Mouse (Mus musculus) liver, adult 2 months (tissue): Measurements from ENCODE around the gene Tmem143. TPM values are rescaled to one million over a fixed set of nuclear protein-coding genes. Genes with fewer than 3 reads are reported as not detected.
"Not testable (repeated sequence)": the region's sequence is repeated elsewhere in the genome, so short reads cannot be mapped to it uniquely, and the experiment has no call there.

ENCODE experiments used
- DNase-seq: peaks from one replicate; pipeline ENCODE4 v3.0.0-alpha.2; 2011; ENCODE audit warnings: low read depth, low spot score; ENCODE audit errors: extremely low read depth
- H3K27ac ChIP-seq: fragments of 200-500 bp; replicated peaks from 2 replicates; pipeline ENCODE4 v1.5.1; 2012; ENCODE audit warnings: low read depth, mild to moderate bottlenecking, control low read depth, inconsistent platforms, low read length; ENCODE audit not compliant: insufficient read depth
- H3K27me3 ChIP-seq: fragments of 200-500 bp; 2 replicates; pipeline ENCODE4 v1.6.1; 2012; ENCODE audit warnings: mild to moderate bottlenecking, moderate library complexity, low read length, inconsistent platforms; ENCODE audit not compliant: control insufficient read depth, insufficient read depth
- H3K36me3 ChIP-seq: fragments of 200-500 bp; 2 replicates; pipeline ENCODE4 v1.6.1; 2012; ENCODE audit warnings: low read length, inconsistent platforms; ENCODE audit not compliant: control insufficient read depth, insufficient read depth
- H3K4me1 ChIP-seq: fragments of 200-500 bp; 2 replicates; pipeline ENCODE4 v1.6.1; 2011; ENCODE audit warnings: low read length; ENCODE audit not compliant: control insufficient read depth, insufficient read depth
- H3K4me3 ChIP-seq: fragments of 200-500 bp; 2 replicates; pipeline ENCODE4 v1.5.1; 2011; ENCODE audit warnings: low read depth, mild to moderate bottlenecking, control low read depth, low read length, moderate library complexity; ENCODE audit not compliant: insufficient read depth
- H3K79me2 ChIP-seq: fragments of 200-500 bp; 2 replicates; pipeline ENCODE4 v1.6.1; 2012; ENCODE audit warnings: inconsistent platforms, mild to moderate bottlenecking, low read length, moderate library complexity; ENCODE audit not compliant: control insufficient read depth, insufficient read depth
- H3K9ac ChIP-seq: fragments of 200-500 bp; 2 replicates; pipeline ENCODE4 v1.6.1; 2012; ENCODE audit warnings: low read depth, mild to moderate bottlenecking, control low read depth, inconsistent platforms, low read length
- CTCF ChIP-seq: fragments of 200-500 bp; IDR thresholded peaks from 2 replicates; pipeline ENCODE4 v1.5.1; 2011; ENCODE audit warnings: low read depth, low read length, control low read depth
- POLR2A ChIP-seq: fragments of 200-500 bp; IDR thresholded peaks from 2 replicates; pipeline ENCODE4 v1.6.1; 2011; ENCODE audit warnings: low read length, control low read depth; ENCODE audit not compliant: insufficient read depth; ENCODE audit errors: extremely low read depth
- WGBS: fragments of 180-500 bp; shearing (Covaris S2); methylation state at CpG from one replicate; pipeline ENCODE4 v1.1.7; 2018; 5-methylcytosine and 5-hydroxymethylcytosine counted together
- polyA plus RNA-seq: library from polyadenylated mRNA; depleted of rRNA; stranded (reverse); fragments of >200 nt; gene quantifications from 2 replicates; pipeline ENCODE4 v1.2.3, GENCODE M21; 2012; rRNA removed
- total RNA-seq: library from RNA; depleted of rRNA; stranded (reverse); fragments of >200 nt; gene quantifications from 2 replicates; pipeline ENCODE4 v1.2.3, GENCODE M21; 2014; rRNA removed

The Tmem143 gene
- total and polyA plus RNA-seq, 2 experiments, result 16.6 to 59.5 TPM

GRCm38 (mm10) chr7:45939836-45940235 lies 43.1 kb downstream of the Tmem143 start:
- H3K79me2 ChIP-seq, result no peaks in the 10 kb centered on the region
- H3K27me3 ChIP-seq, result no peaks in the 10 kb centered on the region
- WGBS, result 28% methylated on average over 2 of the region's 2 CpGs
- DNase-seq, result peak; percentile 20
- H3K27ac ChIP-seq, result no peak overlapping the region
- H3K4me3 ChIP-seq, result no peak overlapping the region
- no peaks in the 10 kb centered on the region for H3K4me1 ChIP-seq
- no peaks in the 10 kb centered on the region for H3K36me3 ChIP-seq
- no peak overlapping the region for H3K9ac ChIP-seq
- TF ChIP-seq POLR2A, result no peak
- TF ChIP-seq CTCF, result no peak

DNA sequence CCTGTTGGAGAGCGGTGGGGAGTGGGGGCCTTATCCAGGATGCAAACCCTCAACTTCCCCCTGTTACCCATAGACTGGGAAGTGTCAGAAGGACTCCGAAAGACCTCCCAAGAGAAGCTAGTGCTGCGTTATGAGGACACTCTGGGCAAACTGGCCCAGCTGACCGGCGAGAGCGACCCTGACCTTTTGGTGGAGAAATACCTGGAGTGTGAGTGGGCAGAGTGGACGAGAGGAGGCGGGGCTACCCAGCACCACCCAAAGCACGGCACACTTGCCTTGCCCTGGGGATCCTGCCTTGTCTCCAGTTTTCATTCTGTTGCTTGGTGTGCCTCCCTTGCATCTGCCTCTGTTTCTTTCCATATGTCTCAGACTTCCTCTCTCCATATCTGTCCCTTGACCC lies 45.2 kb downstream of the Tmem143 start:
- H3K27me3 ChIP-seq, result no peaks in the 10 kb centered on the region
- H3K79me2 ChIP-seq, result no peaks in the 10 kb centered on the region
- no peaks in the 10 kb centered on the region for H3K36me3 ChIP-seq
- no peak for TF ChIP-seq CTCF
- no peak for TF ChIP-seq POLR2A
- H3K9ac ChIP-seq, result no peak overlapping the region
- DNase-seq, result no peak
- no peaks in the 10 kb centered on the region for H3K4me1 ChIP-seq
- 54% methylated on average over 9 of the region's 9 CpGs for WGBS
- no peak overlapping the region for H3K4me3 ChIP-seq
- H3K27ac ChIP-seq, result no peak overlapping the region

DNA sequence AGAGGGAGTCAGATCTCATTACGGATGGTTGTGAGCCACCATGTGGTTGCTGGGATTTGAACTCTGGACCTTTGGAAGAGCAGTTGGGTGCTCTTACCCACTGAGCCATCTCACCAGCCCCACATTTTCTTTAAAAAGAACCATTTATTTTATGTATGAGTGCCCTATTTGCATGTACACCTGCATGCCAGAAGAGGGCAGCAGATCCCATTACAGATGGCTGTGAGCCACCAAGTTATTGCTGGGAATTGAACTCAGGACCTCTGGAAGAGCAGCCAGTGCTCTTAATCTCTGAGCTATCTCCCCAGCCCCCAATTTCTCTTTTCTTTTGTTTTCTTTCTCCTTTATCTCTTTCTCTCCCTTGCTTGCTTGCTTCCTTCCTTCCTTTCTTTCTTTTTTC lies 46.5 kb downstream of the Tmem143 start:
- H3K4me1 ChIP-seq, DNase-seq, H3K79me2 ChIP-seq, H3K4me3 ChIP-seq, H3K9ac ChIP-seq, H3K27me3 ChIP-seq, H3K36me3 ChIP-seq, H3K27ac ChIP-seq: not testable (repeated sequence)
- TF ChIP-seq CTCF, result peak; percentile 35; the same call in 1 of the 2 replicates
- 64% methylated on average over 1 of the region's 1 CpGs for WGBS

- TF ChIP-seq CTCF (no peak), POLR2A (no peak)
- H3K27me3 ChIP-seq, result no peaks in the 10 kb centered on the region
Observed at GRCm38 (mm10) chr7:45949061-45949460, 52.3 kb downstream of the Tmem143 start.

DNA sequence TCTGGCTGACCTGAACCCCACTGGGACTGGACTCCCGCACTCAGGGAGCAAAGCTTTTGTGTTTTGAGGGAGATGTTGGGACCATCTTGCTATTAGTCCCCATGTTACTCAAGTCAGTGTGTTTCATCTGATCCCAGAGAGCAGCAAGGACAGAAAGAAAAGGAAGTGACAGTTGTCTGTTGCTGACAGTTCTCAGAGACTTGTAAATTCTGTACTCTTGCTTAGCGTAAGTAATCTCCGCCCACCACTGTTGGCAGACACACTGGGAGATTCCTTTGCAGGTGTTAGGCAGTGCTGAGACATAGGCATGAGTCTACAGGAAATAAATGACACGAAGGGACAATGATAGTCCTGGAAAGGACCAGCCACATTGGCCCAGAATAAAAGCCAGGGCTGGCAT lies 59.9 kb downstream of the Tmem143 start:
- H3K27ac ChIP-seq, result no peak overlapping the region
- WGBS, result 49% methylated on average over 4 of the region's 4 CpGs
- H3K9ac ChIP-seq, result no peak overlapping the region
- no peaks in the 10 kb centered on the region for H3K79me2 ChIP-seq
- H3K27me3 ChIP-seq, result no peaks in the 10 kb centered on the region
- no peak overlapping the region for H3K4me3 ChIP-seq
- DNase-seq, result no peak
- no peaks in the 10 kb centered on the region for H3K4me1 ChIP-seq
- H3K36me3 ChIP-seq, result no peaks in the 10 kb centered on the region
- TF ChIP-seq POLR2A (no peak), CTCF (no peak)

More at GRCm38 (mm10) chr7:45949061-45949460, 52.3 kb downstream of the Tmem143 start:
- H3K36me3 ChIP-seq, result no peaks in the 10 kb centered on the region
- H3K79me2 ChIP-seq, result no peaks in the 10 kb centered on the region
- H3K27ac ChIP-seq, result no peak overlapping the region
- no peak overlapping the region for H3K4me3 ChIP-seq
- H3K4me1 ChIP-seq, result no peaks in the 10 kb centered on the region
- H3K9ac ChIP-seq, result no peak overlapping the region
- WGBS, result 78% methylated on average over 4 of the region's 4 CpGs
- DNase-seq, result no peak

Other genes starting within 250 kb of the Tmem143 start
- 0.18 TPM in 1 of 2 replicates, not detected in the other for gene Fut2, start 230.5 kb upstream of the Tmem143 start, total RNA-seq
- 0.05 and 0.14 TPM in 2 replicates for gene Fut2, start 230.5 kb upstream of the Tmem143 start, polyA plus RNA-seq
- not detected in 2 replicates for gene Ntn5, start 212.9 kb upstream of the Tmem143 start, total RNA-seq
- not detected in 2 replicates for gene Ntn5, start 212.9 kb upstream of the Tmem143 start, polyA plus RNA-seq
- gene Sec1, start 202.5 kb upstream of the Tmem143 start, total RNA-seq, result not detected in 2 replicates
- gene Sec1, start 202.5 kb upstream of the Tmem143 start, polyA plus RNA-seq, result not detected in 2 replicates
- gene Car11, start 197.1 kb upstream of the Tmem143 start, total RNA-seq, result 0.09 and 0.13 TPM in 2 replicates
- 0.59 and 1.6 TPM in 2 replicates for gene Car11, start 197.1 kb upstream of the Tmem143 start, polyA plus RNA-seq
- 93.0 and 110 TPM in 2 replicates for gene Dbp, start 191.9 kb upstream of the Tmem143 start, total RNA-seq
- gene Dbp, start 191.9 kb upstream of the Tmem143 start, polyA plus RNA-seq, result 8.6 and 17.0 TPM in 2 replicates
- gene Rpl18, start 181.5 kb upstream of the Tmem143 start, total RNA-seq, result 436 and 542 TPM in 2 replicates
- 366 and 534 TPM in 2 replicates for gene Rpl18, start 181.5 kb upstream of the Tmem143 start, polyA plus RNA-seq
- gene Sphk2, start 178.9 kb upstream of the Tmem143 start, total RNA-seq, result 13.4 and 15.2 TPM in 2 replicates
- 62.9 and 80.1 TPM in 2 replicates for gene Sphk2, start 178.9 kb upstream of the Tmem143 start, polyA plus RNA-seq
- 0.18 TPM in 1 of 2 replicates, not detected in the other for gene Fam83e, start 175.7 kb upstream of the Tmem143 start, total RNA-seq
- gene Fam83e, start 175.7 kb upstream of the Tmem143 start, polyA plus RNA-seq, result 0.05 and 0.10 TPM in 2 replicates
- gene Spaca4, start 171.1 kb upstream of the Tmem143 start, total RNA-seq, result not detected in 2 replicates
- gene Spaca4, start 171.1 kb upstream of the Tmem143 start, polyA plus RNA-seq, result not detected in 2 replicates
- not detected in 2 replicates for gene Lmtk3, start 113.2 kb upstream of the Tmem143 start, total RNA-seq
- 0.02 TPM in 1 of 2 replicates, not detected in the other for gene Lmtk3, start 113.2 kb upstream of the Tmem143 start, polyA plus RNA-seq
- gene Sult2b1, start 112.3 kb upstream of the Tmem143 start, total RNA-seq, result not detected in 2 replicates
- 0.10 TPM in 1 of 2 replicates, not detected in the other for gene Sult2b1, start 112.3 kb upstream of the Tmem143 start, polyA plus RNA-seq
- gene Cyth2, start 82.4 kb upstream of the Tmem143 start, total RNA-seq, result 18.1 and 20.9 TPM in 2 replicates
- 14.2 and 14.8 TPM in 2 replicates for gene Cyth2, start 82.4 kb upstream of the Tmem143 start, polyA plus RNA-seq
- gene Kcnj14, start 72.2 kb upstream of the Tmem143 start, total RNA-seq, result 0.07 TPM in 1 of 2 replicates, not detected in the other
- gene Kcnj14, start 72.2 kb upstream of the Tmem143 start, polyA plus RNA-seq, result 0.11 TPM in 1 of 2 replicates, not detected in the other
- 5.3 and 6.8 TPM in 2 replicates for gene Grwd1, start 66.0 kb upstream of the Tmem143 start, total RNA-seq
- gene Grwd1, start 66.0 kb upstream of the Tmem143 start, polyA plus RNA-seq, result 7.5 and 11.0 TPM in 2 replicates
- gene Kdelr1, start 24.2 kb upstream of the Tmem143 start, total RNA-seq, result 68.9 and 85.4 TPM in 2 replicates
- gene Kdelr1, start 24.2 kb upstream of the Tmem143 start, polyA plus RNA-seq, result 253 and 258 TPM in 2 replicates
- under 0.01 and 0.07 TPM in 2 replicates for gene Grin2d, start 18.6 kb upstream of the Tmem143 start, total RNA-seq
- 0.19 and 0.20 TPM in 2 replicates for gene Grin2d, start 18.6 kb upstream of the Tmem143 start, polyA plus RNA-seq
- gene Syngr4, start 227 bp upstream of the Tmem143 start, total RNA-seq, result not detected in 2 replicates
- 0.12 TPM in 1 of 2 replicates, not detected in the other for gene Syngr4, start 227 bp upstream of the Tmem143 start, polyA plus RNA-seq
- 2.1 and 3.6 TPM in 2 replicates for gene Emp3, start 24.5 kb downstream of the Tmem143 start, total RNA-seq
- 8.5 and 13.6 TPM in 2 replicates for gene Emp3, start 24.5 kb downstream of the Tmem143 start, polyA plus RNA-seq
- 0.18 TPM in 1 of 2 replicates, not detected in the other for gene Ccdc114, start 27.1 kb downstream of the Tmem143 start, total RNA-seq
- gene Ccdc114, start 27.1 kb downstream of the Tmem143 start, polyA plus RNA-seq, result 0.06 and 0.32 TPM in 2 replicates
- 86.3 and 116 TPM in 2 replicates for gene Abcc6, start 133.4 kb downstream of the Tmem143 start, total RNA-seq
- gene Abcc6, start 133.4 kb downstream of the Tmem143 start, polyA plus RNA-seq, result 120 and 192 TPM in 2 replicates
- gene Nomo1, start 136.8 kb downstream of the Tmem143 start, total RNA-seq, result 15.3 and 21.7 TPM in 2 replicates
- 16.9 and 19.7 TPM in 2 replicates for gene Nomo1, start 136.8 kb downstream of the Tmem143 start, polyA plus RNA-seq
- not detected in 2 replicates for gene Kcnj11, start 203.8 kb downstream of the Tmem143 start, total RNA-seq
- not detected in 2 replicates for gene Kcnj11, start 203.8 kb downstream of the Tmem143 start, polyA plus RNA-seq